21 mouse cellular contexts compared by ENCODE assay signal in the genomic region with DNA sequence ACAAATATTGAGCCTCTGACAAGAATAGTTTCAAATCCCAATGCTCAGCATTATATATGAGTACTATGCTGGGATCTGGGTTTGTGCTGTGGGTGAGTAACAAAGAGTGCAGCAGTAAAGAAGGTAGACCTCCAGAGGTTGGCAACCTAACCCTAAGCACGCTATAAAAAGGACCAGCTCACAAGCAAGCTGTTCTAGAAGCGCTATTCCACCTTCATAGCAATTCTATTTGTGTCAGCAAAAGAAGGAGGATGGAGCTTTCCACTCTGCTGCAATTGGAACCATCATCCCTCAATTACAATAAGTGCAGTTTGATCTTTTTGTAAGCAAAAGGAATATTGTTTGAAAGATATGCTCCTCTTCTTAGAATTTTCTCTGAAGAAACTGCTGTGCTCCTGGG. TPM values are rescaled to one million over a fixed set of nuclear protein-coding genes. Genes with fewer than 3 reads are reported as not detected.
A peak's percentile ranks its signal among the peaks of the same experiment; 100 is the strongest.
DNase-seq lines count a peak whose midpoint lies in the region; ATAC-seq and TF ChIP-seq lines count a peak whose summit lies in the region.
"Had no signal": no experiment of that assay in that cellular context is flagged by ENCODE, and none has a peak within 500 bp of the region (broad histone marks: within the 10 kb centered on the region; RNA-seq: fewer than 3 reads in every experiment).

No protein-coding gene starts in this region.

- no peak for TF ChIP-seq CTCF in cortical plate, adult 2 months (IDR thresholded peaks at IDR 0.05; ENCODE audit: extremely low read depth, insufficient read depth, low read length)

- no peak overlapping the region for H3K4me3 ChIP-seq in cortical plate, adult 2 months (ENCODE audit: insufficient read depth, low read length)

- DNase-seq in frontal cortex, postnatal 36 days (ENCODE audit: low spot score in 2 of 2): no peak
- DNase-seq in brain, adult 2 months (ENCODE audit: low read depth, low spot score): peak; percentile 54
- DNase-seq in cerebellum, postnatal 14 days: no peak
- DNase-seq in cerebellum, adult 9-11 months: no peak
- DNase-seq: adrenal gland, adult 2 months; adrenal gland, adult 8-10 months; adrenal gland, postnatal 10 days; adrenal gland, postnatal 14 days; adrenal gland, postnatal 25 days; adrenal gland, postnatal 36 days; B cell, adult 2 months; cerebellum, adult 11 months; cerebellum, adult 11-12 months; cerebellum, adult 18-20 months; cerebellum, adult 2 months had no signal

- 0 out of 2 replicates have a peak overlapping the region, but pooled peaks have one; percentile 19 for H3K27ac ChIP-seq in cortical plate, adult 2 months (ENCODE audit: insufficient read depth, low read length)

- peak; percentile 55 for ATAC-seq in frontal cortex, adult (ENCODE audit: low TSS enrichment)
- ATAC-seq: activated CD4-positive, CD25-positive, alpha-beta regulatory T cell, adult 4 months; CD4-positive, CD25-positive, alpha-beta regulatory T cell, adult 4 months; Patski had no signal

- TF ChIP-seq POLR2A in cortical plate, adult 2 months (IDR thresholded peaks at IDR 0.05; ENCODE audit: extremely low read depth, insufficient read depth, low read length): no peak

- no peaks in the 10 kb centered on the region; the same call in 1 of the 2 replicates for H3K4me1 ChIP-seq in cortical plate, adult 2 months (ENCODE audit: control insufficient read depth, insufficient read depth, low read length)

RNA-seq across cellular contexts. Expression of gene Ccdc90b, which starts 14.2 kb away (rescaled TPM):
- polyA plus RNA-seq in cortical plate, adult 2 months (2012; rRNA removed): 16.8 and 18.2 TPM in 2 replicates
- polyA plus RNA-seq: G1E had no signal
